Mouse (Mus musculus): ENCODE measurements around the gene Osbp2. TPM values are rescaled to one million over a fixed set of nuclear protein-coding genes. Genes with fewer than 3 reads are reported as not detected.

Gene Osbp2
- polyA plus RNA-seq, 1 experiment from 2014 or later: 33.1 TPM

Other genes with a start within 250 kb of the Osbp2 start
- 32.1 and 33.5 TPM in 2 replicates for gene Morc2a, start 214.7 kb downstream of the Osbp2 start, polyA plus RNA-seq (2015; fragmentation: Nextera tagmentation; extraction: Ambion mirVana)
- 0.43 and 0.53 TPM in 2 replicates for gene 4921536K21Rik, start 31.2 kb upstream of the Osbp2 start, polyA plus RNA-seq (2015; fragmentation: Nextera tagmentation; extraction: Ambion mirVana)
- 28.4 and 33.1 TPM in 2 replicates for gene Dusp18, start 31.3 kb upstream of the Osbp2 start, polyA plus RNA-seq (2015; fragmentation: Nextera tagmentation; extraction: Ambion mirVana)
- gene Slc35e4, start 50.8 kb upstream of the Osbp2 start, polyA plus RNA-seq (2015; fragmentation: Nextera tagmentation; extraction: Ambion mirVana): 17.3 and 20.3 TPM in 2 replicates
- 27.2 and 28.3 TPM in 2 replicates for gene Tcn2, start 68.3 kb upstream of the Osbp2 start, polyA plus RNA-seq (2015; fragmentation: Nextera tagmentation; extraction: Ambion mirVana)
- gene Pes1, start 100.1 kb upstream of the Osbp2 start, polyA plus RNA-seq (2015; fragmentation: Nextera tagmentation; extraction: Ambion mirVana): 55.2 and 57.5 TPM in 2 replicates
- gene 4930556J24Rik, start 112.9 kb upstream of the Osbp2 start, polyA plus RNA-seq (2015; fragmentation: Nextera tagmentation; extraction: Ambion mirVana): 0.13 TPM in 1 of 2 replicates, not detected in the other
- gene Gal3st1, start 119.7 kb upstream of the Osbp2 start, polyA plus RNA-seq (2015; fragmentation: Nextera tagmentation; extraction: Ambion mirVana): 9.5 and 9.8 TPM in 2 replicates
- gene Sec14l4, start 167.6 kb upstream of the Osbp2 start, polyA plus RNA-seq (2015; fragmentation: Nextera tagmentation; extraction: Ambion mirVana): not detected in 2 replicates
- 0.39 and 0.86 TPM in 2 replicates for gene Sec14l3, start 200.9 kb upstream of the Osbp2 start, polyA plus RNA-seq (2015; fragmentation: Nextera tagmentation; extraction: Ambion mirVana)
- 10.7 and 12.3 TPM in 2 replicates for gene Mtfp1, start 231.5 kb upstream of the Osbp2 start, polyA plus RNA-seq (2015; fragmentation: Nextera tagmentation; extraction: Ambion mirVana)